Mouse (Mus musculus): Measurements from ENCODE around the gene Rbm43. TPM values are rescaled to one million over a fixed set of nuclear protein-coding genes. Genes with fewer than 3 reads are reported as not detected.

Rbm43 gene
- total RNA-seq (2021) = 10 to 100 TPM; 18.8 to 20.3 TPM

- DNase-seq = peak; percentile 62 to 68
Measured at GRCm38 (mm10) chr2:51934574-51935334, at the start of gene Rbm43. Gene Rbm43, minus strand, starts transcription at chr2:51935163.

GRCm38 (mm10) chr2:51982288-51982687, 47.3 kb upstream of the Rbm43 start:
- DNase-seq = no peak

- DNase-seq = no peak
Measured at GRCm38 (mm10) chr2:51981630-51982029, 46.7 kb upstream of the Rbm43 start.

GRCm38 (mm10) chr2:51973410-51973968, 38.5 kb upstream of the Rbm43 start, which contains the start of gene Nmi:
Gene Nmi, minus strand, starts transcription at chr2:51973494.
- DNase-seq = no peak

GRCm38 (mm10) chr2:51972641-51973409, 37.9 kb upstream of the Rbm43 start:
- DNase-seq = peak; percentile 9 to 13

GRCm38 (mm10) chr2:51972142-51972541, 37.2 kb upstream of the Rbm43 start:
- no peak for DNase-seq

GRCm38 (mm10) chr2:51970897-51971296, 35.9 kb upstream of the Rbm43 start:
- DNase-seq = no peak

- DNase-seq = no peak
Measured at GRCm38 (mm10) chr2:51967288-51967687, 32.3 kb upstream of the Rbm43 start.

GRCm38 (mm10) chr2:51953648-51954204, 18.8 kb upstream of the Rbm43 start:
- DNase-seq = no peak

GRCm38 (mm10) chr2:51950876-51951275, 15.9 kb upstream of the Rbm43 start:
- no peak for DNase-seq

- DNase-seq = no peak
Measured at GRCm38 (mm10) chr2:51948105-51948830, 13.3 kb upstream of the Rbm43 start.

GRCm38 (mm10) chr2:51945812-51946211, 10.8 kb upstream of the Rbm43 start:
- no peak for DNase-seq

GRCm38 (mm10) chr2:51941832-51942231, 6.9 kb upstream of the Rbm43 start:
- DNase-seq = no peak

GRCm38 (mm10) chr2:51938750-51939149, 3.8 kb upstream of the Rbm43 start:
- no peak for DNase-seq

GRCm38 (mm10) chr2:51937004-51937403, 2.0 kb upstream of the Rbm43 start:
- no peak for DNase-seq

GRCm38 (mm10) chr2:51936585-51936984, 1.6 kb upstream of the Rbm43 start:
- no peak for DNase-seq

- no peak for DNase-seq
Measured at GRCm38 (mm10) chr2:51935921-51936320, 958 bp upstream of the Rbm43 start.

GRCm38 (mm10) chr2:51933341-51934134, 1.4 kb downstream of the Rbm43 start:
- no peak for DNase-seq

- DNase-seq = no peak
Measured at GRCm38 (mm10) chr2:51931241-51931640, 3.7 kb downstream of the Rbm43 start.

GRCm38 (mm10) chr2:51914944-51915680, 19.9 kb downstream of the Rbm43 start:
- peak; percentile 52 to 66 for DNase-seq

- no peak for DNase-seq
Measured at GRCm38 (mm10) chr2:51914532-51914931, 20.4 kb downstream of the Rbm43 start.

Data from layer of hippocampus, postnatal 36 days (tissue).